Mouse (Mus musculus) ES-E14 (cell line): Measurements from ENCODE around the gene Npas3.

Experiments
- CHD2 ChIP-seq: IDR thresholded peaks from 2 replicates; pipeline ENCODE4 v1.6.1; 2014; ENCODE audit warnings: mild to moderate bottlenecking, low read depth, low read length, inconsistent platforms
- HCFC1 ChIP-seq: IDR thresholded peaks from 2 replicates; pipeline ENCODE4 v1.6.1; 2012; ENCODE audit warnings: low read length, inconsistent platforms, borderline replicate concordance; ENCODE audit not compliant: insufficient read depth
- MAFK ChIP-seq: IDR thresholded peaks from 2 replicates; pipeline ENCODE4 v1.6.1; 2014; ENCODE audit warnings: mild to moderate bottlenecking, low read depth, low read length, inconsistent platforms; ENCODE audit not compliant: insufficient read depth
- ZNF384 ChIP-seq: IDR thresholded peaks from 2 replicates; pipeline ENCODE4 v1.6.1; 2012; ENCODE audit warnings: low read depth, low read length, inconsistent platforms

DNA sequence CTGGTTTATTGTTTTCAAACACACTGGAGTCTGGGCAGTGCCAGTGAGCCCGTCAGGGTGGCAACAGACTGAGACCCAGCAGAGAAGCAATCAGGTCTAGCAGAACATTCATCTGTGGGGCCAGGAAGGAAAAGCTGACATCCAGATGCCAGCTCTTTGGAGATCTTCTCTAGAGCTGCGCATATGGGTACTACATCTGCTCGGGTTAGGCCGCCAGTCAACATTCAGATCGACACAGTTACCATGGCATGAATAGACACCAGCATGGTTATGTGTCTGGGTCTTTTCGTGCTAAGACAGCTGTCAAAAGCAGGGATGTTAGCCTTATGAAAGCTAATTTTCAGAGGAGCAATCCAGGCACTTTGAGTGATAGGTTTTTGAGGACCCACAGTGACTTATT is 407.8 kb downstream of the Npas3 start:
- TF ChIP-seq CHD2 (no peak), HCFC1 (no peak), MAFK (no peak), ZNF384 (no peak)
